Mouse (Mus musculus) limb, embryonic 12.5 days (tissue): ENCODE data around the gene Gpr18. TPM values are rescaled to one million over a fixed set of nuclear protein-coding genes. Genes with fewer than 3 reads are reported as not detected.

Experiments used
- ATAC-seq: fragments of 200-750 bp; cut with Nextera tagmentation; 2 replicates; pipeline ENCODE4 v1.8.0; 2017; ENCODE audit warnings: low read depth, moderate TSS enrichment; ENCODE audit not compliant: insufficient number of reproducible peaks, insufficient read depth, low FRiP score, low TSS enrichment
- H3K27ac ChIP-seq: fragments of 300-500 bp; sonication (generic); 2 replicates; pipeline ENCODE4 v1.5.1; 2016; ENCODE audit warnings: mild to moderate bottlenecking, moderate library complexity
- H3K27me3 ChIP-seq: fragments of 300-500 bp; sonication (generic); 2 replicates; pipeline ENCODE4 v1.6.1; 2016; ENCODE audit warnings: mild to moderate bottlenecking, moderate library complexity
- H3K36me3 ChIP-seq: fragments of 300-500 bp; sonication (generic); 2 replicates; pipeline ENCODE4 v1.6.1; 2016; ENCODE audit warnings: mild to moderate bottlenecking, moderate library complexity
- H3K4me1 ChIP-seq: fragments of 300-500 bp; sonication (generic); replicated peaks from 2 replicates; pipeline ENCODE4 v1.6.1; 2016
- H3K4me2 ChIP-seq: fragments of 300-500 bp; sonication (generic); 2 replicates; pipeline ENCODE4 v1.6.1; 2016; ENCODE audit warnings: mild to moderate bottlenecking, moderate library complexity
- H3K4me3 ChIP-seq: fragments of 300-500 bp; sonication (generic); replicated peaks from 2 replicates; pipeline ENCODE4 v1.5.1; 2016; ENCODE audit warnings: mild to moderate bottlenecking
- H3K9ac ChIP-seq: fragments of 300-500 bp; sonication (generic); replicated peaks from 2 replicates; pipeline ENCODE4 v1.6.1; 2016; ENCODE audit warnings: mild to moderate bottlenecking, moderate library complexity
- H3K9me3 ChIP-seq: fragments of 300-500 bp; sonication (generic); 2 replicates; pipeline ENCODE4 v1.6.1; 2016; ENCODE audit warnings: mild to moderate bottlenecking, moderate library complexity
- WGBS: fragments of 180-500 bp; shearing (Covaris S2); methylation state at CpG from one replicate; pipeline ENCODE4 v1.1.7; 2016; 5-methylcytosine and 5-hydroxymethylcytosine counted together
- polyA plus RNA-seq: library from polyadenylated mRNA; unstranded; fragments of >200 nt; fragmentation: Nextera tagmentation; extraction: Ambion mirVana; gene quantifications from 2 replicates; pipeline ENCODE4 v1.2.1, GENCODE M21; 2016

Gene Gpr18
- polyA plus RNA-seq, 1 experiment from 2014 or later: 0.45 TPM

DNA sequence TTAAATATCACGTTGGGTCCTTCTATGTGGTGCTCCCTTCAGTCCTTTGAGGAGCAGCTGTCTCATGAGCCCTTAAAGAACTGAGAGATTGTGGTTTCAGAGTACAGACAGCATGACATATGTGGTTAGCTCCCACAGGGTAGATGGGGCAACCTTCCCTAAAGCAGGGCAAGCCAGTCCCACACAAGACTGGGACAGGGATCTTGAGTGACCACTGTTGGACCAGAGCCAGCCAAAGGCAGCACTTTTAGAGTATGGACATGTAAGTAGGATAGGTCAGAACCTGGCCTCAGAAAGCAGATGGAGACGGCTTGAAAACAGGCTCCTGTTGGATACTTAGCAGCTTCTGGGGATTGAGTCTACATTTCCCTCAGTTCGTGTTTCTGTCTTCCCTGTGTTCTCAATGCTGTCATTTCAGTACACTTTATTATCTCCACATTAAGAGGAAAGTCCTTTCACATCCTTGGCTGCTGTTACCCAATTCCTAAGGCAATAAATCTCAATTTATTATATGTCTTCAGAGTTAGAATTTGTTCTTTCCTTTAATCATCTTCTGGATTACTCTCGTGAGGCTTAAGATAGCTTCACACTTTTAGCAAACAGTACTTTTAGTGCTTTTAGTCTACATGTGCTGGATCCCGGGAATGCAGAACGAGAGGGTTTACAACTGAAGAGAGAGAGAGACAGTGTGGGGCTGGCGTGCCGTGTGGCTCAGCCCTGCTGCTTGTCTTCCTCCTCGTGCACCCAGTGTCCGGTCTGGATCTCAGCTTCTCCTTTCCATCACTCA, 43.4 kb upstream of the Gpr18 start:
- peaks cover 8% of the 10 kb centered on the region; the same call in 1 of the 2 replicates for H3K36me3 ChIP-seq
- no peaks in the 10 kb centered on the region; the same call in 1 of the 2 replicates for H3K27me3 ChIP-seq
- no peak for ATAC-seq
- no peak overlapping the region for H3K9ac ChIP-seq
- H3K27ac ChIP-seq: no peak overlapping the region
- 0 out of 2 replicates have a peak, but pooled peaks cover 7% of the 10 kb centered on the region for H3K4me1 ChIP-seq
- WGBS: 57% methylated on average over 10 of the region's 10 CpGs
- H3K4me3 ChIP-seq: no peak overlapping the region
- H3K9me3 ChIP-seq: no peaks in the 10 kb centered on the region
- no peak overlapping the region for H3K4me2 ChIP-seq

DNA sequence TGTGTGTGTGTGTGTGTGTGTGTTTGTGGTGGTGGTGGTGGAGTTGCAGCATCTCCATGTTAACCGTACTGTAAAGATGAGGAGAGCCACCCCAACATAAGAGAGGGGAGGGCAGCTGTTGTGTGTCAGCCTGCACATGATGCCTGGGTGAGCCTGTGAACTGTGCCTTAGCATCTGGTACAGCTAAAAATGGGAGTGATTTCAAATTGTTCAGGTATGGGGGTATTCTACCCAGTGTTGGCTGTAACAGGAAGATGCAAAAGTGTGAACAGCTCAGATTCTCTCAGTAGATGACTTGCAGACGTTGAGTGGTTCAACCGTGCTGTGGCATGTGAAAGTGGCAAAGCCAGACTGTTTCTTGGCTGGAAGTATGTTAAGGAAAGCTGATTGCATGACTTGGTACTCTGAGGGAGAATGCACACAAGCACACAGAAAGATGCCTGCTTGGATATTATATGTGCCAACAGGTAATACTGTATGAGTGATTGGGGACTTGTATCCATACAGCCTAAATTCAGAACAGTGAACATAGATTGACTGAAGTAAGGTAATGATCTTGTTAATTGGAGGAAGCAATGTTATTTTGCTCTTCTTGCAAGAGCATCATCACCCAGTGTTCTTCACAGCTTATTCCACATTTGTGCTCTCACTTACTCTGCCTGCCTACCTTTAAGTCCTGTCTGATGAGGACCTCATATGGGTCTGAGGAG, 42.6 kb upstream of the Gpr18 start:
- WGBS: 70% methylated on average over 3 of the region's 3 CpGs
- H3K27me3 ChIP-seq: no peaks in the 10 kb centered on the region
- no peaks in the 10 kb centered on the region for H3K4me1 ChIP-seq
- no peaks in the 10 kb centered on the region for H3K9me3 ChIP-seq
- H3K36me3 ChIP-seq: peaks cover 8% of the 10 kb centered on the region; the same call in 1 of the 2 replicates
- H3K9ac ChIP-seq: no peak overlapping the region
- no peak overlapping the region for H3K27ac ChIP-seq
- no peak overlapping the region for H3K4me2 ChIP-seq
- H3K4me3 ChIP-seq: no peak overlapping the region
- no peak for ATAC-seq

DNA sequence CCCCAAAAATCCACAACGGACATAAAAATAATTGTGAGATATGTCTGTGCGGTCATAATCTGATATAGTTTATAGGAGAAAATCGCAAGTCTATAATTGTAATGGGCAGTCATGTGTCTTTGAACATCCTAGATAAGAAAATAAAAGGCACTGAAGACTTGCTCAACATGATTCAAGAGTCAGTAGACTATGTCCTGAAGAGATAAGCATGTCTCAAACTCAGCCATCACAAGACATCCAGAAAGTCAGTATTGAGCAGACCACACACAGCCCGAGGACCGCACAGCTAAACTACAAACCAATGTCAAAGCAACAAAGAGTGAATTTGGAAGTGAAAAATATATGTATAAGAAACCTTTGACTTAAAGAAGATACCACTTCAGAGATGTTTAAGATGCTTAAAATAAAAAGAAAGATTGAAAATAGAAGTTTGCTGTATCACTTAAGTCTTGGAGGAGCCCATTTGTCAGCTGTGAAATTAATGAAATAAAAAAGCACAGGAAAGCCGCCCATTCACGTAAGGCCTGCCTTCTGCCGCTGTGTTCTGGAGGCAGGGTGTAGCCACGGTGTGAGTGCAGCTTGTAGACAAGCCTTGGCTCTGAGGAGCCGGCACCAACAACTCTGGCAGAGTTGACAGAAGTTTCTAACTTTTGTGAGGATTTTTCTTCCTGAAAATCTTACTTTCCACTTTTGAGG, 41.7 kb upstream of the Gpr18 start:
- Histone ChIP-seq H3K9ac (no peak overlapping the region), H3K9me3 (no peaks in the 10 kb centered on the region), H3K27me3 (no peaks in the 10 kb centered on the region), H3K27ac (no peak overlapping the region), H3K36me3 (peaks cover 8% of the 10 kb centered on the region; the same call in 1 of the 2 replicates), H3K4me2 (no peak overlapping the region), H3K4me3 (no peak overlapping the region), H3K4me1 (no peaks in the 10 kb centered on the region)
- WGBS: 89% methylated on average over 10 of the region's 10 CpGs
- ATAC-seq: no peak

DNA sequence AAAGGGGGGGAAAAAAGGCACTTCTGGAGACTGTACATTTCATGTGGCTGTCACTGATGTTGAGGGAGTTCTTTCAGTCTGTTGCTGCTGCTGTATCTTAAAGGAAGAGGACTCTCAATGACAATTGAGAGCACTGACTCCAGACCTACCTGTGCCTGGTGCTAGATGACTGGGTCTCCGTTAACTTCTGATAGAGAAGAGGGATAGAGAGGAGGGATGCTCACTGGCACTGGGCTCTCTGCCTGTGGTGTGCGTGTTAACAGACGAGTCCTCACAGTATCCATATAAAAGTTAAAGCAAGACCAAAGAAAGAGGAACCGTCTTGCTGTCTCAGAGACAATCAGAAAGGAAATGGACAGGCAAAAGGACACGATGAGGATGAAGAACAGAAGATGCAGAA, 40.7 kb upstream of the Gpr18 start:
- WGBS: 93% methylated on average over 5 of the region's 5 CpGs
- Histone ChIP-seq H3K9ac (no peak overlapping the region), H3K4me1 (no peaks in the 10 kb centered on the region), H3K4me3 (no peak overlapping the region), H3K27me3 (no peaks in the 10 kb centered on the region), H3K4me2 (no peak overlapping the region), H3K27ac (no peak overlapping the region), H3K36me3 (peaks cover 7% of the 10 kb centered on the region; the same call in 1 of the 2 replicates), H3K9me3 (no peaks in the 10 kb centered on the region)
- ATAC-seq: no peak

DNA sequence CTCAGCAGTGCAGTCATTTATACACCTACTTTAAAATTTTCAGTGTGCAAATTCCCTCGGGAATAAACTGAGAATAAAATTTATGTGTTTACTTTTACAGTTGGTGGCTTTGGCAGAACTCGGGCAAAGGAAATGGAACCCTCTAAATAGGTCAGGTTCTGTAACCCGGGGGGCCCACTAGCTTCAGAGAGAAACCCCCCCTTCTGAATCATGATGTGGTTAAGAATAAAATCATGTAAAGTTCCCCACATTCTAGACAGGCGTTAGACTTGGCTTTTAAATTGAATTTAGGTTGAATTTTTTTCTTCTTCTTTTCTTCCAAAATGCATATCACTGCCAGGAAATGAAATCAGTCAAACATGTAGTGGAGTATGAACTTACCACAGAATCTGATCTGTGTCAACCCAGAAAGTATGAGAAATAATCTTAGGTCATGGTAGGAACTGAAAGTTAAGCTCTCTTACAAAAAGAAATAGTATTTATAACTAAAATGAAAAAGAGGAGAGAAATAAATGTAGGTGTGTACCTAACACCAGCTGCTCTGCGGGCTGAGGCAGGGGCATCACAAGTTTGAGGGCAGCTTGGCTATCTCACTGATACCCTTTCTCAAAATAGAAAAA, 39.7 kb upstream of the Gpr18 start:
- WGBS: 76% methylated on average over 5 of the region's 5 CpGs
- no peaks in the 10 kb centered on the region for H3K27me3 ChIP-seq
- H3K36me3 ChIP-seq: 0 out of 2 replicates have a peak, but pooled peaks cover 5% of the 10 kb centered on the region
- no peak for ATAC-seq
- H3K27ac ChIP-seq: no peak overlapping the region
- H3K9ac ChIP-seq: no peak overlapping the region
- H3K4me3 ChIP-seq: no peak overlapping the region
- H3K4me1 ChIP-seq: no peaks in the 10 kb centered on the region
- no peaks in the 10 kb centered on the region for H3K9me3 ChIP-seq
- H3K4me2 ChIP-seq: no peak overlapping the region

DNA sequence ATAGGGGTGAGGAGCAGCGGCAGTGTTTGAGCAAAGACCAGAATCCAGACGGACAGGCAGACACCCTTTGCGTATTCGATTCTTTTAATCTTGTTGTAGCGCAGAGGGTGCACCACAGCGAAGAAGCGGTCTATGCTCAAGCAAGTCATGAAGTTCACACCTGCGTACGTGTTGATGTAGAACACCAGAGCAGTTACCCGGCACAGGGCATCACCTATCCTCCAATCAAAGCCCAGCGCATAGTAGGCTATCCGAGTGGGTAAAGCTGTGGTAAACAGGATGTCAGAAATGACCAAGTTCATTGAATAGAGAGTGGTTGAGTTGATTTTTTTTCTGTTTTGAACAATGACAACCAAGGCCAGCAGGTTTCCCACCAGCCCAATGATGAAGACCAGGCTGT, 39.0 kb upstream of the Gpr18 start:
- Histone ChIP-seq H3K36me3 (0 out of 2 replicates have a peak, but pooled peaks cover 5% of the 10 kb centered on the region), H3K4me1 (no peaks in the 10 kb centered on the region), H3K4me2 (no peak overlapping the region), H3K27ac (no peak overlapping the region), H3K4me3 (no peak overlapping the region), H3K27me3 (no peaks in the 10 kb centered on the region), H3K9ac (no peak overlapping the region), H3K9me3 (no peaks in the 10 kb centered on the region)
- no peak for ATAC-seq
- WGBS: 95% methylated on average over 12 of the region's 12 CpGs

DNA sequence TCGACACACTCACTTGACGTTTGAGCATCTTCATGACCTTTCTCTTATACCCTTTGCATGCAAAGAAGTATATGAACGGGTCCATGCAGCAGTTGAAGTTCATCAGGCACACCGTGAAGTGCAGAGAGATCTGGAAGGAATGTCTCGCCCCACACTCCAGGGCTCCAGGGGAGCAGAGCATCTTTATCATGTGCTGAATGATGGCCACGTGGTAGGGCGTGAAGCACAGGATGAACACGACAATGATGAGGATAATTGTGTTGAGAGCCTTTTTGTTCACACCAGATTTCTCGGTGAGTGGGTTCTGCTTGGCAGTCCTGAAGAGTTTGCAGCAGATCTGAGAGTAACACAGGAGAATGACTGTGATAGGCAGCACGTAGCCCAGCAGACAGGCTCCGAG, 38.5 kb upstream of the Gpr18 start:
- 94% methylated on average over 11 of the region's 11 CpGs for WGBS
- no peak for ATAC-seq

DNA sequence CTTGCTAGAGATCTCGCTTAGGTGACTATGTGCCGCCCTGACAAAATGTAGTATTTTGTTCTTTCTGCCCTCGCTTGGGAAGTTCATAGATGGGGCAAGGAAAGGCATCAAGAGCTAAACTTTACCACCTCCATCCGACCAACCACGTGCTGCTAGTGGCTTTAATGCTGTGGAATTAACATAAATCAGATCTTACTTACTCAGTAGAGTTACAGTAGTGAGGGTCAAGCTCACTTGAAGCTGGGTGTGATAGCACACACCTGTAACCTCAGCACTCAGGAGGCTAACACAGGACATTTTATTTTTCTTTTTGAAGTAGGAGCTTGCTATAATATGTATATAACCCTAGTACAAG, 36.4 kb upstream of the Gpr18 start:
- Histone ChIP-seq H3K36me3 (0 out of 2 replicates have a peak, but pooled peaks cover 5% of the 10 kb centered on the region), H3K27me3 (no peaks in the 10 kb centered on the region), H3K4me2 (no peak overlapping the region), H3K4me3 (no peak overlapping the region), H3K27ac (no peak overlapping the region), H3K4me1 (peaks cover 5% of the 10 kb centered on the region), H3K9ac (no peak overlapping the region), H3K9me3 (no peaks in the 10 kb centered on the region)
- no peak for ATAC-seq
- WGBS: 90% methylated on average over 5 of the region's 5 CpGs

More for the DNA sequence above, 38.5 kb upstream of the Gpr18 start:
- no peak overlapping the region for H3K4me2 ChIP-seq
- no peak overlapping the region for H3K27ac ChIP-seq
- H3K36me3 ChIP-seq: 0 out of 2 replicates have a peak, but pooled peaks cover 5% of the 10 kb centered on the region
- no peaks in the 10 kb centered on the region for H3K27me3 ChIP-seq
- no peaks in the 10 kb centered on the region for H3K9me3 ChIP-seq
- H3K4me3 ChIP-seq: no peak overlapping the region
- no peak overlapping the region for H3K9ac ChIP-seq
- H3K4me1 ChIP-seq: no peaks in the 10 kb centered on the region

DNA sequence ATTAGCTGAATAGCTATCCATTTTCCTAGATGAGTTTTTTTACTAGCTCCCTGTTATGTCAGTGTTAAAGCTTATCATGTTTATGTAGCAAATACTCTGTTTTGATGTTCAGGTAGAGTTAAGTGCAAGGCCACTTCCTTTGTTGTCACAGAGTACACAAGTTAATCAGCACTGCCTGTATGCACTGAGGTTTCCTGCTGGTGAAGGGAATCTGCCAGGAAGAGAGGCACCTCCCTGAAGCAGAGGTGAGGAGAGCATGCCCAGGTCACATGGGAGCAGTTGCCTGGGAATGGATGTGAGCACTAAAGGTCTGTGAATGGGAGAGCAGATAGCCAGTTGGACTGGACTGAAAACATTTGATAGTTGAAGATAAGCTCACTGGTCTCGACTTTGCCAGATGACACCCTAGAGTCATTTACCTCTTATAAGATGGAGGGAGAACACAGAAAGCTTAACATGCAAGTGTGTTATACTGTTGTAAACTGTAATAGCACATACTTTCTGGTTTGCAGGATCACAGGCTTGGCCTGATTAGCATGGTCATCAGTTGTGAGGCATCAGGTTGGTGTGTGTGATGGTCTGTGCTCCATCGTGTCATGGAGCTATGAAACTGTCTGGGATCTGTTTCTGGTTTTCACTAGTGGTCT, 35.9 kb upstream of the Gpr18 start:
- H3K4me3 ChIP-seq: no peak overlapping the region
- H3K27me3 ChIP-seq: no peaks in the 10 kb centered on the region
- no peak overlapping the region for H3K9ac ChIP-seq
- no peak overlapping the region for H3K4me2 ChIP-seq
- H3K36me3 ChIP-seq: 0 out of 2 replicates have a peak, but pooled peaks cover 5% of the 10 kb centered on the region
- H3K27ac ChIP-seq: no peak overlapping the region
- no peaks in the 10 kb centered on the region for H3K9me3 ChIP-seq
- WGBS: 69% methylated on average over 2 of the region's 2 CpGs
- ATAC-seq: no peak
- peaks cover 10% of the 10 kb centered on the region for H3K4me1 ChIP-seq

DNA sequence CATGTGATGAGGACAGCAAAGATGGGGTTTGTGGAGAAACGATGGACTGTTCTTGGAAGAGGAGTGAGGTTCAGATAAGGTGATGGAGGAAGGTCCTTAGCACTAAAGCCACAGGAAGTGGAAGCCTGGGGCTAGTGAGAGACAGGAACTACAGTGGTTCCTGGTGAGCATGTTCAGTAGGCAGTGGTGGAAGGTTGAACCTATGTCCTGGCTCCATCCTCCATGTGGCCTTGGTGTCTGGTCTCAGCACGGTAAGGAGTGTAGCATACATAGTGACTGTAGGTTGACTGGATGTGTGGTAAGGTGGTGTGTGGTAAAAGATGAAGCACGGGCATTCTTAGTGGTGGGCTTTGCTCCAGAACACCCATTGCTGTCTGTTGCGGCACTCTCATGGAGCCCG, 34.3 kb upstream of the Gpr18 start:
- H3K27me3 ChIP-seq: no peaks in the 10 kb centered on the region
- H3K36me3 ChIP-seq: 0 out of 2 replicates have a peak, but pooled peaks cover 5% of the 10 kb centered on the region
- H3K4me1 ChIP-seq: peaks cover 10% of the 10 kb centered on the region
- H3K27ac ChIP-seq: no peak overlapping the region
- ATAC-seq: no peak
- H3K9me3 ChIP-seq: no peaks in the 10 kb centered on the region
- no peak overlapping the region for H3K4me2 ChIP-seq
- H3K4me3 ChIP-seq: no peak overlapping the region
- WGBS: 95% methylated on average over 5 of the region's 5 CpGs
- H3K9ac ChIP-seq: no peak overlapping the region
